Mouse (Mus musculus) v-Abl transformed pro-B cells (cell line): Measurements from ENCODE around the gene Ahsa1.

ENCODE experiments used
- in situ Hi-C, 2 experiments: fragments of 400-800 bp; cut with MboI; formaldehyde crosslinking; loops; one replicate each; pipeline ENCODE4 v1.15.1; 2025; ENCODE audit not compliant: unreplicated experiment in 2 of 2

The Ahsa1 gene

GRCm38 (mm10) chr12:87279350-87279749 lies 13.1 kb downstream of the Ahsa1 start:
- in situ Hi-C loops = no loop called here

DNA sequence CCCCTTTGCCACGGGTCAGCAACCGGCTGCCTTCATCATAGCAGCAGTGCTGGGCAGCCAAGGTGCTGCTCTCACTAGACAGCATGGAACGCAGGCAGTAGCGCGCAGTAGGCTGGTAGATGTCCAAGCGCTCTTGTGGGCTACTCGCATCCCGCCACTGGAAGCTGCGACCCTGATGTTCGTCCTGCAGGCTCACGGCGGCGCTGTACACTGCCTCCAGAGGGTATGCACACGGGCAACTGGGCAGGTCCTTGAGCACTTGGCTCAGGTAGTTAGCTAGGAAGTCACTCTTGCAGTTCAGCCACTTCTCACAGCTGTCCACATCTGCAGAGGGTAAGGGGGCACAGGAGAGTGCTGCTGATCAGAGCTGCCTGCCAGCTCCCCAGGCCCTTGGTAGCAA lies 13.6 kb downstream of the Ahsa1 start:
- in situ Hi-C loops = no loop called here

GRCm38 (mm10) chr12:87281766-87282165 lies 15.5 kb downstream of the Ahsa1 start:
- in situ Hi-C loops = no loop called here

DNA sequence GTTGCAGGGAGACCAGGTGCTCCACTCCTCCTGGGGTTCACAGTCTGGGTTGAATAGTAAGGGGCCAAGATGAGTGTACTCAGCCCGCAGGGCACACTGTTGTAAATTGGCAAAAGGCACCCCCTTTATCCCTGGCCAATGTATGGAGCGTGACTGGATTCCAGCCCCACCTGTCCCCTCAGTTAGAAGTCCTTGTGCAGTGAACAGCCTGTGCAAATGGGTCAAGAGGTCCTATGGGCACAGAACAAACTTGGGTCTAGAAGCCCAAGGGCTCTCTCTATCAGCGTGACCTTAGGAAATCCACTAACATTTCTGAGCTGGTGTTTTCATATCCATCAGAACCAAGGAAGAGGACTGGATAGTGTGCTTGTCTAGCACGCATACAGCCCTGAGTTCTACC lies 16.5 kb downstream of the Ahsa1 start:
- in situ Hi-C loops = no loop called here

- in situ Hi-C loops = no loop called here
Observed at GRCm38 (mm10) chr12:87283706-87284105, 17.4 kb downstream of the Ahsa1 start.

DNA sequence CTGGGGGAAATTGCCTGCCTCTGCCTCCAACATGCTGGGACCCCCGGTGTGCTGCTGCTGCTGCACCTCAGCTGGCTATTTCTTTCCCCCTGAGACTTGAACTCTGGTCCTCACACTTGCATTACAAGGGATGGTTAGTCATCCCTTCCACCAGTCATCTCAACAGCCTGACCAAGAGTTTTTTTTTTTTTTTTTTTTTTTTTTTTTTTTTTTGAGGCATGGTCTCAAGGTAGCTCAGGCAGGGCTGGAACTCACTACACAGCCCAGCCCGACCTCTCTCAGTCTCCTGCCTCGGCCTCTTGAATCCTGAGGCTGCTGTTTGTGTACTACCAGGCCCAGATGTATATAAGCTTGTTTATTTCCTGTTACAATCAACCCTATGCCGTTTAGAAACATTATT lies 18.0 kb downstream of the Ahsa1 start:
- in situ Hi-C loops = no loop called here

GRCm38 (mm10) chr12:87284726-87285125 lies 18.4 kb downstream of the Ahsa1 start:
- in situ Hi-C loops = no loop called here

GRCm38 (mm10) chr12:87289100-87289499 lies 22.8 kb downstream of the Ahsa1 start:
- in situ Hi-C loops = no loop called here

GRCm38 (mm10) chr12:87293934-87294333 lies 27.7 kb downstream of the Ahsa1 start:
- in situ Hi-C loops = no loop called here

DNA sequence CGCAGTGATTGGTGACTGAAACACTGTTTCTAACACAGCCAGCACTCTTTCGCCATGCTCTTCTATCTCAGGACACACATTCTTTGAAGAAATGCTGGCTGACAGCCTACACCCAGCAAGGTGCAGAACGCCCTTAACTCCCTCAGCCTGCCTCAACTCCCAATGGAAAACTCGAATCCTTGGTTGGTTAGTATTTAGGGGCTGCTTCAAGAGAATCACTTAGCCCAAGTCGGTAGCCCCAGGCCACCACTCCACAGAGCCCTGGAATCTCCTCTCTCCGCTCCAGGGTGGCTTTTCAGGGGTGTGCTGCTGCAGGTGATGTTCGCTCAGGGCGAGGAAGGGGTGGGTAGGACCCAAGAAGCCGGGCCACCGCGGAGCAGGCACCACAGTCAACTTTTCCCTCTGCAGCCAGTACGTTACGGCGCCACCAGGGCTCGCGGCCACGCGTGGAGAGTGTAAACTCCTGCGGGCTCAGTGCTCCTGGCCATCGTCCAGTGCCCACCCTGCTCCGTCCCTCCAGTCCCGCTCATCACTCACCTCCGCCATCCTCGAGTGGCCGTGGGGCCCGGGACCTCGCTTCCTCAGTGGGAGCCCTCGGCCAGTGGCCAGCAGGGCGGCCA lies 32.9 kb downstream of the Ahsa1 start:
- in situ Hi-C loops = no loop called here

DNA sequence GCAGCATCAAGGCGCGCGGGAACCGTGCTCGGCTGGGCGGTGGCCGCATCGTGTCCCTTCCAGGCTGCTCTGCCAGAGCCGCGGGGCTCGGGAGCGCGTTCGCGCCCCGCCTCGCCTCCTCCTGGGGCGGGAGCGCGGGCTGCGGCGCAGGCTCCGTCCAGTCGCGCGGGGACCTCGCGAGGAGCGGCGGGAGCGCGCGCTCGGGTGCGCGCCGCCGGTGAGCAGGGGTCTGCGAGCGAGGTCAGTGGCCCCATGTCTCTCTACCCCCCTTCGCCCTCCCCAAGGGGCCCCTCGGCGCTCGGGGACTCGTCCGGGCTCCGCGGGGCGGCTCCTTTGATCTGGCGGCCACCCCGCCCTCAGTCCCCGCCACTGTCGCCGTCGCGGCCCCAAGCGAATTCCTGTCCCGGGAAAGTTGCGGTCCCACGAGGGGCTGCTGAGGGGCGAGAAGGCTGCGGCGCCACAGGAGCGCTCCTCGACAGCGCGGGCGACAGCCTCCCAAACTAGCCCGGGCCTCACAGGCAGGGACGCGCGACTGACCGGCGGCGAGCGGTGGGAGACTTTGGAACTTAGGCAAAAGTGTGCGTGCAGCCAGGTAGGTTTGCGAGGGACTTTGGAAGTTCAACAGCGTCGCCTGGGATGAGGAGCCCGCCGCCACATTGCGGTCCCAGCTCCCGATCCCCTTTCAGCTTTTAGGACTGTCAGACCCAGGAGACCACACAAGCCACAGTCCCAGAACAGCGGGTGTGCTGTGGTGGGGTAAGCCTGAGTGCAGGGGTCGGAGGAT lies 33.6 kb downstream of the Ahsa1 start, which contains the start of gene Ism2:
Gene Ism2, minus strand, starts transcription at position 49 of the 784 bp plus-strand sequence.
- in situ Hi-C loops = loop anchor here in 1 of 2 experiments (25.0 kb wide), 1 partner anchor 538 kb away; no protein-coding TSS in a partner anchor

- in situ Hi-C loops = loop anchor here in 1 of 2 experiments (25.0 kb wide), 1 partner anchor 538 kb away; no protein-coding TSS in a partner anchor
Observed at GRCm38 (mm10) chr12:87300441-87300690, 34.1 kb downstream of the Ahsa1 start.

DNA sequence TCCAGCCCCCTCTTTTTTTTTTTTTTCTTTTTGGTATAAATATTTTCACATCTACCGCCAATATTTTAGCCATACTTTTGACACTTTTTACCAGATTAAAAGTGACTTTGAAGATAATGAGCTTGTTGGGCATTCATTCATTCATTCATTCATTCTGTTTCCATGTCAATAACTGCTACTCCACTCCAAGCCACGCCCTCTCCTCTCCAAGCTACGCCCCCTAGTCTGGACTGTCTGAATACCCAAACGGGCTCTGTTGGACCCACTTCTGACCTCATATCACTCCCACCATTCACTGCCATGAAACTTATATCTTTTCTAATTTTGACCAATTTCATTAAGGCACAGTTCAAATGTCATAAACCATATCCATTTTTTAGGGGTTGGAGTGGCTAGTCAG lies 34.9 kb downstream of the Ahsa1 start:
- in situ Hi-C loops = loop anchor here in 1 of 2 experiments (25.0 kb wide), 1 partner anchor 539 kb away; no protein-coding TSS in a partner anchor

DNA sequence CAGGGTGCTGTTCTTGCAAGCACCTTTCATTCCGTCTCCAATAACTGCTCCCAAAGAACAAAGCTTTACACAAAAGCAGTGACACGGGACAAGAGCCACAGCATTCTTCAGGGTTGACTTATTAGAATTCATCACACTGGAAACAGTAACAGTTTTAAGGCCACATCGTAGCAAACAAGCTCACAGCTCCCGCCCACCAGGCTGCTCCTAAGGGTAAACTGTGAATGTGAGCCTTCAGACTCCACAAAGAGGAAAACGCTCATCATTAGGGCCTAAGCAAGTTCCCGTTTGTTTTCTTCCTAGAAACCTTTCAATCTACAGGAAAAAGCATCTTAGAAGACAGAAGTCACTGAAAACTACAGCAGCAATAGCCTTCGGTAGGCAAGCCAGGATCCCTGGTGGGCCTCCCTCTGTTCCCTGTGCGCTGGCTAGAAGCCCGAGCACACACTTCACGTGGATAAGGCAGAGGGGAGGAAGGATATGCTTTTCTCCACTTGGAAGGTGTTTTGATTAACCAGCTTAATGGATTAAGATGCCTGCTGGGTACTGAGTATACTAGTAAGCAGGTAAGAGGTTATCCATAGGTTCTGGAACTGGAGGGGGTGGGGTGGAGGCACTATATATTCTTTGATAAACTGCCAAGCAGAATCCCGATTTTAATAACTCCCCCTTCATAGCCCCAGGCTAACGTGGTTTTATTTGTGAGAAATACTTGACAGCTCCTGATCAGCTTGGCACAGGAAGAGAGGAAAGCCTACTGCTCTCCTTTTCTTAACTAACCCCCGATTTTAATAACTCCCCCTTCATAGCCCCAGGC lies 39.7 kb downstream of the Ahsa1 start:
- in situ Hi-C loops = loop anchor here in 1 of 2 experiments (25.0 kb wide), 1 partner anchor 544 kb away; no protein-coding TSS in a partner anchor

DNA sequence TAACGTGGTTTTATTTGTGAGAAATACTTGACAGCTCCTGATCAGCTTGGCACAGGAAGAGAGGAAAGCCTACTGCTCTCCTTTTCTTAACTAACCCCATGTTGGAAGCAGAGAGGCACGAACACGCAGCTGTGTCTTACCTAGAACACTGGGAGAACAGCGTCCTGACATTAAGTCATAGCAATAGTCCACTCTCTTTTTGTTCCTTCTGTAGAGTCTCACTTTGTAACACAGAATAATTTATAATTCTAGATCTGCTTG lies 40.2 kb downstream of the Ahsa1 start:
- in situ Hi-C loops = loop anchor here in 1 of 2 experiments (25.0 kb wide), 1 partner anchor 544 kb away; no protein-coding TSS in a partner anchor

GRCm38 (mm10) chr12:87313098-87313497 lies 46.8 kb downstream of the Ahsa1 start:
- in situ Hi-C loops = loop anchor here in 1 of 2 experiments (25.0 kb wide), 1 partner anchor 551 kb away; no protein-coding TSS in a partner anchor

DNA sequence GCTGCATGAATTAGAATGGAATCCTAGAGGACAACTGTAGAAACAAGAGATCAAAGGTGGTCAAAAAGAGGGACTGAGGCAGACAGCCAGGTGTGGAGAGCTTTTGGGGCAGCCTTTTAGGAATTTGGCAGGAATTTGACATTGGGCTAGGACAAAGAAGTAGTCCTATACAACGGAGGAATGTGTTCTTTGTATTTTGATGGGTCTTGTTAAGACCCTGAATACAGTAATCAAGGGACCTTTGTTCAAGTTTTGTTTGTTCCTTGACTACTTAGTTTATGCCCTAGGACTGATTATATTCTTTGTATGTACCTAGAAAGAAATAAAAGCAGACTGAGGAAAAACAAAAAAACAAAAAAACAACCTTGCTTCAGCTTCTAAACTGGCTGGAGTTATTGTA lies 51.7 kb downstream of the Ahsa1 start:
- in situ Hi-C loops = loop anchor here in 1 of 2 experiments (25.0 kb wide), 1 partner anchor 556 kb away; no protein-coding TSS in a partner anchor

GRCm38 (mm10) chr12:87319229-87319628 lies 53.0 kb downstream of the Ahsa1 start:
- in situ Hi-C loops = loop anchor here in 1 of 2 experiments (25.0 kb wide), 1 partner anchor 557 kb away; no protein-coding TSS in a partner anchor
